Mouse (Mus musculus) CH12.LX (cell line): ENCODE measurements around the gene Prkcq. TPM values are rescaled to one million over a fixed set of nuclear protein-coding genes. Genes with fewer than 3 reads are reported as not detected.

ENCODE experiments used
- DNase-seq: peaks from one replicate; pipeline ENCODE4 v3.0.0-alpha.2; 2013; ENCODE audit errors: extremely low read depth
- H3K27ac ChIP-seq: 2 replicates; pipeline ENCODE4 v1.5.1; 2012; ENCODE audit warnings: low read depth, mild to moderate bottlenecking, control low read depth, moderate library complexity; ENCODE audit not compliant: insufficient read depth
- H3K27me3 ChIP-seq: replicated peaks from 2 replicates; pipeline ENCODE3; 2012; ENCODE audit warnings: inconsistent platforms
- H3K36me3 ChIP-seq, 2 experiments: replicated peaks in 1 of 2; 2 replicates each; pipeline versions ENCODE3 to v1.6.1; 2012; ENCODE audit warnings: inconsistent platforms in 1 of 2, low read length in 1 of 2, mild to moderate bottlenecking in 1 of 2, mixed read lengths in 1 of 2, moderate library complexity in 1 of 2; ENCODE audit not compliant: control insufficient read depth in 1 of 2, insufficient read depth in 1 of 2
- H3K4me1 ChIP-seq, 2 experiments: 2 replicates each; pipeline ENCODE4 v1.6.1; 2012; ENCODE audit warnings: inconsistent platforms in 1 of 2, moderate library complexity in 1 of 2; ENCODE audit not compliant: insufficient read depth in 2 of 2, control insufficient read depth in 1 of 2
- H3K4me2 ChIP-seq: 2 replicates; pipeline ENCODE4 v1.6.1; 2012; ENCODE audit warnings: low read depth, mild to moderate bottlenecking, control low read depth; ENCODE audit not compliant: poor library complexity, insufficient read depth, severe bottlenecking
- H3K4me3 ChIP-seq, 3 experiments: fragments of 150-350 bp in 1 of 3; sonication (generic) in 1 of 3; replicated peaks in 1 of 3; 2 replicates each; pipeline versions ENCODE3 to v1.5.1; 2011 to 2012; ENCODE audit warnings: low read depth in 2 of 3, low read length in 2 of 3, mild to moderate bottlenecking in 2 of 3, moderate library complexity in 2 of 3, control low read depth in 1 of 3, improper control_type of control experiment in 1 of 3, inconsistent platforms in 1 of 3, mixed read lengths in 1 of 3; ENCODE audit not compliant: poor library complexity in 1 of 3
- H3K79me2 ChIP-seq: replicated peaks from 2 replicates; pipeline ENCODE4 v1.6.1; 2012; ENCODE audit warnings: mild to moderate bottlenecking, moderate library complexity; ENCODE audit not compliant: control insufficient read depth, poor library complexity, insufficient read depth, severe bottlenecking; ENCODE audit errors: extremely low read depth
- H3K9ac ChIP-seq: 2 replicates; pipeline ENCODE4 v1.6.1; 2012; ENCODE audit warnings: low read depth, mild to moderate bottlenecking, control low read depth, moderate library complexity; ENCODE audit not compliant: insufficient read depth
- H3K9me3 ChIP-seq: replicated peaks from 2 replicates; pipeline ENCODE3; 2012; ENCODE audit warnings: low read length, inconsistent platforms, mixed read lengths
- BHLHE40 ChIP-seq: IDR thresholded peaks from 2 replicates; pipeline ENCODE4 v1.6.1; 2011; ENCODE audit warnings: mild to moderate bottlenecking, low read depth, low read length, improper control_type of control experiment
- ELF1 ChIP-seq: IDR thresholded peaks from 2 replicates; pipeline ENCODE4 v1.6.1; 2014; ENCODE audit warnings: low read depth, mild to moderate bottlenecking, inconsistent platforms, low read length, improper control_type of control experiment
- ETS1 ChIP-seq: conservative IDR thresholded peaks from 2 replicates; pipeline ENCODE4 v1.6.1; 2012; ENCODE audit warnings: low read depth, mild to moderate bottlenecking, inconsistent platforms, low read length, improper control_type of control experiment, moderate library complexity
- HCFC1 ChIP-seq: IDR thresholded peaks from 2 replicates; pipeline ENCODE4 v1.6.1; 2012; ENCODE audit warnings: low read depth, mild to moderate bottlenecking, inconsistent platforms, low read length, improper control_type of control experiment
- IRF4 ChIP-seq: IDR thresholded peaks from 2 replicates; pipeline ENCODE4 v1.6.1; 2014; ENCODE audit warnings: low read depth, mild to moderate bottlenecking, inconsistent platforms, low read length, improper control_type of control experiment
- JUN ChIP-seq: IDR thresholded peaks from 2 replicates; pipeline ENCODE4 v1.6.1; 2011; ENCODE audit warnings: low read depth, mild to moderate bottlenecking, low read length, improper control_type of control experiment, moderate library complexity; ENCODE audit not compliant: insufficient read depth
- JUND ChIP-seq: conservative IDR thresholded peaks from 2 replicates; pipeline ENCODE4 v1.6.1; 2011; ENCODE audit warnings: low read depth, low read length, improper control_type of control experiment
- MAX ChIP-seq: IDR thresholded peaks from 2 replicates; pipeline ENCODE4 v1.6.1; 2011; ENCODE audit warnings: low read length, improper control_type of control experiment
- MEF2A ChIP-seq: IDR thresholded peaks from 2 replicates; pipeline ENCODE4 v1.6.1; 2014; ENCODE audit warnings: low read depth, mild to moderate bottlenecking, inconsistent platforms, low read length, improper control_type of control experiment, borderline replicate concordance
- MXI1 ChIP-seq: IDR thresholded peaks from 2 replicates; pipeline ENCODE4 v1.6.1; 2011; ENCODE audit warnings: mild to moderate bottlenecking, low read depth, low read length, improper control_type of control experiment
- NELFE ChIP-seq: IDR thresholded peaks from 2 replicates; pipeline ENCODE4 v1.6.1; 2011; ENCODE audit warnings: low read depth, low read length, improper control_type of control experiment
- POLR2A ChIP-seq: IDR thresholded peaks from 2 replicates; pipeline ENCODE4 v1.6.1; 2011; ENCODE audit warnings: low read depth, mild to moderate bottlenecking, improper control_type of control experiment, low read length
- POLR2AphosphoS2 ChIP-seq: IDR thresholded peaks from 2 replicates; pipeline ENCODE4 v1.6.1; 2011; ENCODE audit warnings: low read depth, low read length, improper control_type of control experiment
- RAD21 ChIP-seq: IDR thresholded peaks from 2 replicates; pipeline ENCODE4 v1.6.1; 2011; ENCODE audit warnings: low read depth, mild to moderate bottlenecking, low read length, improper control_type of control experiment, moderate library complexity
- SMC3 ChIP-seq: IDR thresholded peaks from 2 replicates; pipeline ENCODE4 v1.6.1; 2011; ENCODE audit warnings: low read depth, low read length, improper control_type of control experiment
- UBTF ChIP-seq: IDR thresholded peaks from 2 replicates; pipeline ENCODE4 v1.6.1; 2012; ENCODE audit warnings: low read depth, mild to moderate bottlenecking, inconsistent platforms, low read length, improper control_type of control experiment, moderate library complexity
- USF2 ChIP-seq: conservative IDR thresholded peaks from 2 replicates; pipeline ENCODE4 v1.6.1; 2011; ENCODE audit warnings: low read depth, low read length, improper control_type of control experiment
- dilution Hi-C: fragments of 300-500 bp; cut with MboI; formaldehyde crosslinking; loops from 2 replicates; pipeline ENCODE4 v1.14.3; 2020; ENCODE audit warnings: low sequenced_read_pairs; ENCODE audit not compliant: extremely low pct_unique_long_range_greater_than_20kb, extremely low pct_ligation_motif_present
- in situ Hi-C: fragments of 300-500 bp; cut with MboI; formaldehyde crosslinking; loops from 3 replicates; pipeline ENCODE4 v1.14.3; 2019; ENCODE audit warnings: low sequenced_read_pairs, low pct_ligation_motif_present, low pct_unique_long_range_greater_than_20kb, mixed read lengths
- polyA plus RNA-seq: library from polyadenylated mRNA; unstranded; fragments of >175 nt; gene quantifications from 2 replicates; pipeline ENCODE4 v1.2.1, GENCODE M21; 2012; ENCODE audit warnings: low read depth; ENCODE audit not compliant: insufficient read length
- total RNA-seq, 2 experiments: library from RNA; depleted of rRNA; stranded (reverse); fragments of 300-350 nt in 1 of 2; fragments of >200 nt in 1 of 2; gene quantifications; 2 replicates each; pipeline ENCODE4 v1.2.3; 2012 to 2014

Gene Prkcq
- total and polyA plus RNA-seq, 3 experiments: not detected

GRCm38 (mm10) chr2:11331528-11332446, 159.9 kb downstream of the Prkcq start (continued):
- TF ChIP-seq BHLHE40 (no peak), POLR2AphosphoS2 (no peak), JUND (no peak), NELFE (no peak), JUN (no peak), RAD21 (peak; percentile 95), MEF2A (no peak), SMC3 (peak; percentile 97), USF2 (peak; percentile 47)

DNA sequence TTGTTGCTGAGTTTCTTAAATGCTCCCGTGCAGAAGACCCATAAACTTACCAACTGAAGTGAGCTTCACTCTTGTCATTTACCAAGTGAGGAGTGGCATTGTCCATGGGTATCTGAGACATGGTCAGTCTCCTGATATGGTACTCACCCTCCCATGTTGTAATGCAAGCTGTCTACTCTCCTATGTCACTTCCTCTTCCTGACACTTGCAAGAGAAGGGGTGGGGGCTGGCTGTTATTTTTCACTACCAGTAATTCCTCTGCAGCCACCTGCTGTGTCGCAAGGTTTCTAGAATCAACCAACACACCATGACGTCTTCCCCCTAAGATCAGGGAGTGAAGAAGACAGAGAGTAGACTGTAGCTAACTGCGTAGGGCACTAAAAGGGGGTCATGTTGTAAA, 160.6 kb downstream of the Prkcq start:
- dilution Hi-C loops (no loop called here), in situ Hi-C loops (loop anchor here (5.0 to 25.0 kb wide), 2 partner anchors 170 to 380 kb away; partner anchors contain the start of gene Il15ra)
- Histone ChIP-seq H3K9ac (peak overlapping the region; percentile 31; the same call in 1 of the 2 replicates), H3K4me2 (peak overlapping the region; percentile 16), H3K4me3 (peak overlapping the region; percentile 17 to 33 (median 23)), H3K79me2 (no peaks in the 10 kb centered on the region), H3K4me1 (peaks cover 6 to 20% of the 10 kb centered on the region in 2 experiments), H3K27me3 (no peaks in the 10 kb centered on the region), H3K27ac (no peak overlapping the region), H3K36me3 (no peaks in the 10 kb centered on the region), H3K9me3 (no peaks in the 10 kb centered on the region)
- DNase-seq: peak; percentile 47
- no peak for TF ChIP-seq USF2
- 0 out of 2 replicates have a peak, but pooled peaks have one; percentile 16 for TF ChIP-seq MAX
- TF ChIP-seq ELF1: peak; percentile 42; the same call in 1 of the 2 replicates
- TF ChIP-seq POLR2A: 0 out of 2 replicates have a peak, but pooled peaks have one; percentile 25
- TF ChIP-seq HCFC1: no peak
- 0 out of 2 replicates have a peak, but pooled peaks have one; percentile 24 for TF ChIP-seq MXI1
- no peak for TF ChIP-seq BHLHE40
- no peak for TF ChIP-seq UBTF
- TF ChIP-seq ETS1: peak; percentile 34; the same call in 1 of the 2 replicates
- TF ChIP-seq IRF4: peak; percentile 19; the same call in 1 of the 2 replicates
- peak; percentile 26; the same call in 1 of the 2 replicates for TF ChIP-seq SMC3
